Mouse (Mus musculus) liver, embryonic 16.5 days (tissue): ENCODE measurements around the gene Casz1. TPM values are rescaled to one million over a fixed set of nuclear protein-coding genes. Genes with fewer than 3 reads are reported as not detected.
A peak's percentile ranks its signal among the peaks of the same experiment; 100 is the strongest.

Experiments
- ATAC-seq: fragments of 200-750 bp; cut with Nextera tagmentation; 2 replicates; pipeline ENCODE4 v1.8.0; 2017; ENCODE audit warnings: low read depth, mild to moderate bottlenecking, moderate number of reproducible peaks, moderate library complexity
- H3K27ac ChIP-seq: fragments of 300-500 bp; sonication (generic); 2 replicates; pipeline ENCODE4 v1.5.1; 2014; ENCODE audit warnings: mild to moderate bottlenecking, low read length
- H3K27me3 ChIP-seq: fragments of 300-500 bp; sonication (generic); 2 replicates; pipeline ENCODE4 v1.6.1; 2014; ENCODE audit warnings: low read depth, low read length, mixed read lengths; ENCODE audit not compliant: control insufficient read depth, insufficient read depth
- H3K36me3 ChIP-seq: fragments of 300-500 bp; sonication (generic); 2 replicates; pipeline ENCODE4 v1.6.1; 2014; ENCODE audit warnings: mild to moderate bottlenecking; ENCODE audit not compliant: control insufficient read depth, insufficient read depth
- H3K4me1 ChIP-seq: fragments of 300-500 bp; sonication (generic); 2 replicates; pipeline ENCODE4 v1.6.1; 2014; ENCODE audit warnings: low read depth, low read length, mixed read lengths; ENCODE audit not compliant: control insufficient read depth
- H3K4me2 ChIP-seq: fragments of 300-500 bp; sonication (generic); 2 replicates; pipeline ENCODE4 v1.6.1; 2014; ENCODE audit warnings: low read depth, low read length, mixed read lengths
- H3K4me3 ChIP-seq: fragments of 300-500 bp; sonication (generic); 2 replicates; pipeline ENCODE4 v1.5.1; 2014; ENCODE audit warnings: low read depth, mild to moderate bottlenecking, low read length
- H3K9ac ChIP-seq: fragments of 300-500 bp; sonication (generic); 2 replicates; pipeline ENCODE4 v1.6.1; 2014; ENCODE audit warnings: low read depth, low read length
- H3K9me3 ChIP-seq: fragments of 300-500 bp; sonication (generic); replicated peaks from 2 replicates; pipeline ENCODE4 v1.6.1; 2016; ENCODE audit warnings: low read length; ENCODE audit not compliant: control insufficient read depth
- WGBS: fragments of 180-500 bp; shearing (Covaris S2); extraction: QIAGEN DNeasy Blood & Tissue Kit; methylation state at CpG from one replicate; pipeline ENCODE4 v1.1.7; 2014; ENCODE audit not compliant: insufficient replicate concordance; 5-methylcytosine and 5-hydroxymethylcytosine counted together
- polyA plus RNA-seq: library from polyadenylated mRNA; unstranded; fragments of >200 nt; fragmentation: Nextera tagmentation; extraction: Ambion mirVana; gene quantifications from 2 replicates; pipeline ENCODE4 v1.2.1, GENCODE M21; 2015

Gene Casz1
- polyA plus RNA-seq, 1 experiment from 2014 or later = 0.51 TPM

GRCm38 (mm10) chr4:148947833-148948388 lies 143.7 kb downstream of the Casz1 start:
- no peaks in the 10 kb centered on the region for H3K9me3 ChIP-seq
- ATAC-seq = peak; percentile 76
- H3K4me3 ChIP-seq = no peak overlapping the region
- H3K36me3 ChIP-seq = no peaks in the 10 kb centered on the region
- peaks cover 28% of the 10 kb centered on the region for H3K27me3 ChIP-seq
- 53% methylated on average over 10 of the region's 10 CpGs for WGBS
- no peaks in the 10 kb centered on the region; the same call in 1 of the 2 replicates for H3K4me1 ChIP-seq
- H3K27ac ChIP-seq = no peak overlapping the region
- H3K4me2 ChIP-seq = no peak overlapping the region
- H3K9ac ChIP-seq = no peak overlapping the region

DNA sequence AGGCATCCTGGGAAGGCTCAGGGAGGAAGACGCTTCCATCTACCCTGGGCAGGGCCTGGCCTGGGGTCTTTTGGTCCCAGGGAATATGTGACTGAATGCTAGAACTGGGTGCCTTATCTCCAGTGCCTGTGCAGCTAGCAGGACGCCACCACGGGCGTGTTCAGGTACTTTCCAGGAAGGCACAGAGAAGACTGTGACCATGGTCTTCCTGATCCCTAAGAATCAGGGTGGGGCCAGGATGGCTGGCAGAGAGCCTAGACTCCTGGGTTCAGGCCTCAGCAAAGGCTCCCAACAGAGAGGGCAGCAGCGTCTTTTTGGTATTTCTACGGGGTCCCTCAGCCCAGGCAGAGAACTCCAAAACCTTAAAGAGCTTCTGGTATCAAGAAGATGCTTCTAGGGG lies 146.3 kb downstream of the Casz1 start:
- no peak for ATAC-seq
- H3K4me1 ChIP-seq = no peaks in the 10 kb centered on the region; the same call in 1 of the 2 replicates
- peaks cover 37% of the 10 kb centered on the region for H3K27me3 ChIP-seq
- no peak overlapping the region for H3K9ac ChIP-seq
- H3K9me3 ChIP-seq = no peaks in the 10 kb centered on the region
- no peak overlapping the region for H3K27ac ChIP-seq
- H3K4me3 ChIP-seq = no peak overlapping the region
- whole genome bisulfite sequencing = 55% methylated on average over 6 of the region's 6 CpGs
- no peaks in the 10 kb centered on the region for H3K36me3 ChIP-seq
- no peak overlapping the region for H3K4me2 ChIP-seq

DNA sequence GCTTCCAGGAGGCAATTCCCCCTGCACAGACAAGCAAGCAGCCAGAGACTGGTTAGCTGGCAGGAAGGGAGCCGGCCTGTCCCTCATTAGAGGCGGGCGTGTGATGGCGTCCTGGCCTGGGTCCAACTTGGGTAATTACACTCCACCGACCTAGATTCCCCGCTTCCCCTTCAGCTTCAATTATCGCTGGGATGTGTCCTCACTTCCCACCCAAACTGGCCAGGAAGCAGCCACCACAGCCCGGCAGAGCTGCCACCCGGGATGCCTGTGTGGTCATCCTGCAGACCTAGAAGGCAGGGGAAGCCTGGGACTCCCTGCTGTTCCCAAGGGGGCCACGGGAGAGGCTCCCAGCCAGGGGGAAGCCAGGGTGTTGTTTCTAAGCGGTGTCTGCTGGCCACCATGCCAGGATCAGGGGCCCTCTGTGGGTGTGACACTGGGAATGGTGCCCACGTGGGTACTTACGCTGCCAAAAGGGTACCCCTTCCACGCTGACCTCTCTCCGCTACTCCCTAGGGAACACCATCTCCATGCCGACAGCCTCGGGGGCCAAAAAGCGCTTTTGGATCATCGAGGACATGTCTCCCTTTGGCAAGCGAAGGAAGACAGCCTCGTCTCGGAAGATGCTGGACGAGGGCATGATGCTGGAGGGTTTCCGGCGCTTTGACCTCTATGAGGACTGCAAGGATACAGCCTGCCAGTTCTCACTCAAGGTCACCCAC lies 146.9 kb downstream of the Casz1 start:
- Histone ChIP-seq H3K4me3 (no peak overlapping the region), H3K27me3 (peaks cover 37% of the 10 kb centered on the region), H3K4me1 (no peaks in the 10 kb centered on the region; the same call in 1 of the 2 replicates), H3K9ac (no peak overlapping the region), H3K27ac (no peak overlapping the region), H3K4me2 (no peak overlapping the region), H3K9me3 (no peaks in the 10 kb centered on the region), H3K36me3 (no peaks in the 10 kb centered on the region)
- 49% methylated on average over 25 of the region's 25 CpGs for WGBS
- no peak for ATAC-seq

DNA sequence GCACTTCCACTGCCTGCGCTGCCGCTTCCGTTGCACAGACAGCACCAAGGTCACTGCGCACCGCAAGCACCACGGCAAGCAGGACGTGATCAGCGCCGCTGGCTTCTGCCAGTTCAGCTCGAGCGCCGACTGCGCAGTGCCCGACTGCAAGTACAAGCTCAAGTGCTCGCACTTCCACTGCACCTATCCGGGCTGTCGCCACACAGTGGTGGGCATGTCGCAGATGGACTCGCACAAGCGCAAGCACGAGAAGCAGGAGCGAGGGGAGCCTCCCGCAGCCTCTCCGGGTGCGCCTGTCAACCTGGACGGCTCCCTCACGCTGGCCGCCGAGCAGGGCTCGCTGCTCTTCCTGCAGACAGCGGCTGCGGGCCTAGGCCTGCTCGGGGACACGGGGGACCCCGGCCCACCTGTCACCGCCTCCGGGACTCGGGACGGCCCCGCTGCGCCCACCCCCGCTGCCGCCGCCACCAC lies 147.6 kb downstream of the Casz1 start:
- 9% methylated on average over 42 of the region's 44 CpGs for WGBS
- H3K9ac ChIP-seq = no peak overlapping the region

GRCm38 (mm10) chr4:148952328-148953222 lies 148.3 kb downstream of the Casz1 start:
- WGBS = 10% methylated on average over 63 of the region's 69 CpGs
- H3K4me1 ChIP-seq = no peaks in the 10 kb centered on the region; the same call in 1 of the 2 replicates
- peaks cover 37% of the 10 kb centered on the region for H3K27me3 ChIP-seq
- ATAC-seq = no peak
- no peaks in the 10 kb centered on the region for H3K36me3 ChIP-seq
- H3K4me2 ChIP-seq = peak overlapping the region; percentile 46
- H3K9me3 ChIP-seq = no peaks in the 10 kb centered on the region
- H3K9ac ChIP-seq = no peak overlapping the region
- no peak overlapping the region for H3K27ac ChIP-seq
- H3K4me3 ChIP-seq = peak overlapping the region; percentile 24

More for the DNA sequence above, 147.6 kb downstream of the Casz1 start:
- Histone ChIP-seq H3K4me3 (peak overlapping the region; percentile 24), H3K9me3 (no peaks in the 10 kb centered on the region), H3K27me3 (peaks cover 37% of the 10 kb centered on the region), H3K27ac (no peak overlapping the region), H3K36me3 (no peaks in the 10 kb centered on the region), H3K4me2 (peak overlapping the region; percentile 46), H3K4me1 (no peaks in the 10 kb centered on the region; the same call in 1 of the 2 replicates)
- ATAC-seq = no peak

DNA sequence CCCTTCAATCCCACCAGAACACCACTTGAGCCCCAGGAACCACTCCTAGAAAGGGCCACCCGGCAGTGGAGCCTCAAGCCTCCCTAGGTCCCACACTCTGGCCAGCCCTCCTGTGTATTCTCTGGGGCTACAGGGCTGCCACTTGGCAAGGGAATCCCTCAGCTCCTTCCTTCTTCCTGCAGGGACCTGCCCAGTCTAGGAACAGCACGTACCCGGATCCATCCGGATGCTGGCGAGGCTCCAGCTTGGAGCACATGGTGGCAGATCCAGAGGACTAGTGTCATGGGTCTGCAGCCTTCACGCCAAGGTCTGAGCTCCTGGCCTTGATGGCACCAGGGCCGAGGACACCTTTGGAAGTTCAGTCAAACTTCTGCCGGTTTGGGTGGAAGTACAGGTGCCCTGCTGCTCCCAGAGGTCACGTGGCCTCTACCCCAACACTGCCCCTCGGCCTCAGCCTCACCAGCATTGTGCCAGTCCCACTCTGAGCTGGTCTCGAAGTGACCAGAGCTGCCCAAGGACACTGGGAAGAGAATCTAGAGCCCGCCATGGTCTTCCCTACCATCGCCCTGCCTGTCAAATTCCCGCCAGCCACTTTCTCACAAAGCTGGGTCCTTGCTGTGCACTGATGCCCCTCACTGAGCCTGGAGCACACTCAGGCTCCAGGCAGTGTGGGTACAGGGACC lies 151.0 kb downstream of the Casz1 start:
- ATAC-seq = no peak
- Histone ChIP-seq H3K36me3 (no peaks in the 10 kb centered on the region), H3K4me3 (no peak overlapping the region), H3K4me2 (no peak overlapping the region), H3K27ac (no peak overlapping the region), H3K4me1 (no peaks in the 10 kb centered on the region; the same call in 1 of the 2 replicates), H3K9me3 (no peaks in the 10 kb centered on the region), H3K9ac (no peak overlapping the region), H3K27me3 (peaks cover 35% of the 10 kb centered on the region)
- WGBS = 63% methylated on average over 14 of the region's 14 CpGs

GRCm38 (mm10) chr4:148960011-148960410 lies 155.8 kb downstream of the Casz1 start:
- Histone ChIP-seq H3K4me1 (no peaks in the 10 kb centered on the region), H3K36me3 (no peaks in the 10 kb centered on the region; the same call in 1 of the 2 replicates), H3K4me3 (no peak overlapping the region), H3K4me2 (no peak overlapping the region), H3K9me3 (no peaks in the 10 kb centered on the region), H3K27ac (no peak overlapping the region), H3K27me3 (no peaks in the 10 kb centered on the region), H3K9ac (no peak overlapping the region)
- WGBS = 79% methylated on average over 12 of the region's 12 CpGs
- ATAC-seq = no peak

DNA sequence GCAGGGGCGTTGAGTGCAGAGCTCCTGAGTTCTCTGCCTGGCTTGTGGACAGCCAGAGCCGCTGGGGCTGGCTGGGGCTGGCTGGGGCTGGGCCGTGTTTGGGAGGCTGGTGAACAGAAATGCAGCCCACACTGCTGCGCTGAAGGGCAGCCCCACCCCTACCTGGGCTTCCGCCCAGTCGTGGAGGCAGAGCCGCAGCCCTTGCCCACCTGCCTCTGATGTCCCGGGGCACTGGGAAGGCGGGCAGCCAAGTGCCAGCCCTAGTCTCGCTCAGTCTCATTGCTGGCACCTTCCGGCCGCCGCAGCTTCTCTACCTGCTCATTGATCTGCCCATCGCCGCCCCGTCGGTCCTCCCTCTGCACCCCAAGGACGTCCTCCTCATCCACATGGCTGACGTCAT lies 156.9 kb downstream of the Casz1 start:
- Histone ChIP-seq H3K4me2 (no peak overlapping the region), H3K27me3 (no peaks in the 10 kb centered on the region), H3K4me3 (no peak overlapping the region), H3K36me3 (no peaks in the 10 kb centered on the region; the same call in 1 of the 2 replicates), H3K9ac (no peak overlapping the region), H3K9me3 (no peaks in the 10 kb centered on the region), H3K4me1 (no peaks in the 10 kb centered on the region), H3K27ac (no peak overlapping the region)
- no peak for ATAC-seq
- WGBS = 80% methylated on average over 18 of the region's 19 CpGs
